Mouse (Mus musculus): ENCODE measurements around the gene Olr1.

GRCm38 (mm10) chr6:129451411-129452039, 55.4 kb downstream of the Olr1 start, which contains the start of gene Clec1a:
- TF ChIP-seq CHD2 (IDR thresholded peaks at IDR 0.05; ENCODE audit: low read depth, low read length) (no peak), ZC3H11A (IDR thresholded peaks at IDR 0.05; ENCODE audit: borderline replicate concordance, low read depth, low read length) (no peak), ZNF384 (IDR thresholded peaks at IDR 0.05; ENCODE audit: low read depth, low read length) (no peak)

Data from ES-E14 (cell line).